Mouse (Mus musculus): Measurements from ENCODE around the gene AA986860. TPM values are rescaled to one million over a fixed set of nuclear protein-coding genes. Genes with fewer than 3 reads are reported as not detected.
A peak's percentile ranks its signal among the peaks of the same experiment; 100 is the strongest.

AA986860 gene
- total and polyA plus RNA-seq, 3 experiments: 0.43 to 0.82 (median 0.47) TPM

DNA sequence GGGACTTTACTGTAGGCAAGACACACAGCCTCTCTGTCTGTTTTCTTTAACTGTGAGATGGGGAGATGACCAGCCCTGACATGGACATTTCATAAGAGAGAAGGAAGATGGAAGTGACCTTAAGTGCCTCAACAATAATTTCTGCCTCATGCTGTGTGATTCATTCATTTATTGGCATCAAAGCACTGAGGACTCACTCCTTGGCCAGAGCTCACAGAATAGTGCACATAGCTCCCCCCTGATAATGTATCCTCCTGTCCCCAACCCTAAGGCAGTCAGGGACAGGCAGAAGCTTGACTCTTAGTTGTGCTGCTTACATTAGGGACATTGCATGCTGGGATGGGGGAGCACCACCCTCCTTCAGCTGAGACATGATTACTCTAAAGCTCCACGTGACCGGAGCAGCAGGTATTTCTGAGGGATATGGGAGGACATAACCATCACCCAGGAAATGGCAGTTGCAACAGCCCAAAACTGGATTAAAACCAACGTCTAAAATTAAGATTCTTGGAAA, 39.3 kb downstream of the AA986860 start:
- intact Hi-C loops (cut with DNase I): loop anchor here (10.0 kb wide), 1 partner anchor 196 kb away; no protein-coding TSS in a partner anchor
- H3K9ac ChIP-seq (ENCODE audit: low read depth, low read length): no peak overlapping the region
- no peaks in the 10 kb centered on the region for H3K79me2 ChIP-seq (replicated peaks; ENCODE audit: control insufficient read depth, insufficient read depth, low read length)
- H3K36me3 ChIP-seq (ENCODE audit: control insufficient read depth, insufficient read depth, low read length): no peaks in the 10 kb centered on the region
- TF ChIP-seq CTCF (IDR thresholded peaks at IDR 0.05) (no peak), POLR2A (IDR thresholded peaks at IDR 0.05; ENCODE audit: insufficient read depth, low read depth, low read length) (no peak), EP300 (IDR thresholded peaks at IDR 0.05; ENCODE audit: insufficient read depth, low read depth, low read length) (no peak)
- DNase-seq: no peak
- H3K4me3 ChIP-seq: no peak overlapping the region
- H3K27ac ChIP-seq: no peak overlapping the region
- no peaks in the 10 kb centered on the region for H3K27me3 ChIP-seq (ENCODE audit: control insufficient read depth, insufficient read depth, low read length)
- 65% methylated on average over 3 of the region's 3 CpGs for WGBS
- H3K4me1 ChIP-seq (ENCODE audit: control insufficient read depth, insufficient read depth, low read length): no peaks in the 10 kb centered on the region

DNA sequence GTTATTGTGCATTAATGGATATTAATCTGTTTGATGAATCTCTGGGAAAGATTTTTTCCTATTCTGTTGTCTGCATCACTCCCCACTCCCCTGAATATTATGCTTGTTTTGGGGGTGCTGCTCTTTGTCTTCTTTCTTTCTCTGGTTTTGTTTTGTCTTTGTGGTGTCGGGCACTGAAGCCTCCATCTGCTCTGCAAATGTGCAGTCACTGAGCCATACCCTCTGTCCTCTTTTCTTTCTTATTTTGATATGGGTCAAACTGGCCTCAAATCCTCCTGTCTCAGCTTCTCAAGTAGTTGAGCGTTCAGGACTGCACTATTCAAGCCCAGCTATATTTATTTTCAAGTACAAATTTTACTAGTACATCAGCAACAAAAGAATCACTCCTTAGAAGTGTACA, 43.5 kb downstream of the AA986860 start:
- no peak for DNase-seq
- Histone ChIP-seq H3K9ac (ENCODE audit: low read depth, low read length) (no peak overlapping the region), H3K27me3 (ENCODE audit: control insufficient read depth, insufficient read depth, low read length) (no peaks in the 10 kb centered on the region; the same call in 1 of the 2 replicates), H3K4me3 (no peak overlapping the region), H3K79me2 (replicated peaks; ENCODE audit: control insufficient read depth, insufficient read depth, low read length) (no peaks in the 10 kb centered on the region), H3K27ac (no peak overlapping the region), H3K36me3 (ENCODE audit: control insufficient read depth, insufficient read depth, low read length) (no peaks in the 10 kb centered on the region), H3K4me1 (ENCODE audit: control insufficient read depth, insufficient read depth, low read length) (no peaks in the 10 kb centered on the region)
- intact Hi-C loops (cut with DNase I): loop anchor here (5.0 to 10.0 kb wide), 2 partner anchors 200 to 228 kb away; no protein-coding TSS in a partner anchor
- WGBS: 78% methylated on average over 2 of the region's 2 CpGs
- TF ChIP-seq POLR2A (IDR thresholded peaks at IDR 0.05; ENCODE audit: insufficient read depth, low read depth, low read length) (no peak), CTCF (IDR thresholded peaks at IDR 0.05) (no peak), EP300 (IDR thresholded peaks at IDR 0.05; ENCODE audit: insufficient read depth, low read depth, low read length) (no peak)

DNA sequence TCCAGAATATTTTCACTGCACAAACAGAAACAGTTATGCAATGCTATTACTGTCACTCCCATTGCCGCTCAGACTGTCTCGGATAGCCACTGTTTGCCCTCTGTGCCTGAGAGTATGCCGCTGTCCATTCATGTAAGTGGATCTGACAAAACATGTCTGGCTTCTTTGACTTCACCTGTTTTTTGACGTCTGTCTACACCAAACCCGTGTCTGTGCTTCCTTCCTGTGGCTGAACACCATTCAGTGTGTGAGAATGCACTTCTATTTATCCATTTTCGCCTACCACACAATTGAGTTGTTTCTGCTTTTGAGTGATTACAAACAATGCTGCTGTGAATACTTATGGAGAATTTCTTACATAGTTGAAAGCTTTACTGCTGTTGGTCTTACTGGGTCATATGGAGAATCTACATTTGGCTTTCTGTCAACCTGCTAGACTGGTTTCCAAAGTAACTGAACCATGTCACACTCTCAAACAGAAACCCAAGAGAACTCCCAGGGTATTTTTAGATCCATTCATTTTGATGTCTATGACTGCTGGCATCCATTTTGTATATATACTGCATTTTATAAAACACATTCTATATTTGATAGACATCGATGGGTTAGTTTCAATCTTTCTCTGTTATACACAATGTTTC, 44.0 kb downstream of the AA986860 start:
- Histone ChIP-seq H3K36me3 (ENCODE audit: control insufficient read depth, insufficient read depth, low read length) (no peaks in the 10 kb centered on the region), H3K4me1 (ENCODE audit: control insufficient read depth, insufficient read depth, low read length) (no peaks in the 10 kb centered on the region), H3K79me2 (replicated peaks; ENCODE audit: control insufficient read depth, insufficient read depth, low read length) (no peaks in the 10 kb centered on the region), H3K4me3 (no peak overlapping the region), H3K27ac (no peak overlapping the region), H3K9ac (ENCODE audit: low read depth, low read length) (no peak overlapping the region), H3K27me3 (ENCODE audit: control insufficient read depth, insufficient read depth, low read length) (no peaks in the 10 kb centered on the region; the same call in 1 of the 2 replicates)
- WGBS: 67% methylated on average over 7 of the region's 7 CpGs
- TF ChIP-seq EP300 (IDR thresholded peaks at IDR 0.05; ENCODE audit: insufficient read depth, low read depth, low read length) (no peak), POLR2A (IDR thresholded peaks at IDR 0.05; ENCODE audit: insufficient read depth, low read depth, low read length) (no peak), CTCF (IDR thresholded peaks at IDR 0.05) (no peak)
- DNase-seq: no peak
- intact Hi-C loops (cut with DNase I): loop anchor here (2.0 to 10.0 kb wide), 3 partner anchors 83 to 229 kb away; no protein-coding TSS in a partner anchor

DNA sequence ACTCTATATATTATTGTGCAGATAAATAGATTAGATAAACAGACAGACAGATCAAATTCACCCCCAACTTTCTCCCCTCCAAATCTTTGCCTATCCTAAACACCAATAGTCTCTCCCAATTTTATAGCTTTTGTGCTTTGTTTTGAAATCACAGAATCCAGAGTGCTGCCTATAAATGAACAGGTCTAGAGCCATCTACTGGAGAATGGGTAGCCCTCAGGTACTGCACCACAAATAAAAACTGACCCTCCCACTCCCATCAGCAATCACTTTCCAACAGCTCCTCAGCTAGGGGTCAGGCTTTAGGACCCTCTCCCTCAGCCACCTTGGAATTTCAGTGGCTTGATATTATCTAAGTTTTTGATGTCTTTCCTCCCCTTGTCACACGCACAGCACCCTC, 44.9 kb downstream of the AA986860 start:
- no peak for DNase-seq
- Histone ChIP-seq H3K4me3 (no peak overlapping the region), H3K36me3 (ENCODE audit: control insufficient read depth, insufficient read depth, low read length) (no peaks in the 10 kb centered on the region), H3K27me3 (ENCODE audit: control insufficient read depth, insufficient read depth, low read length) (no peaks in the 10 kb centered on the region; the same call in 1 of the 2 replicates), H3K4me1 (ENCODE audit: control insufficient read depth, insufficient read depth, low read length) (no peaks in the 10 kb centered on the region), H3K27ac (no peak overlapping the region), H3K79me2 (replicated peaks; ENCODE audit: control insufficient read depth, insufficient read depth, low read length) (no peaks in the 10 kb centered on the region), H3K9ac (ENCODE audit: low read depth, low read length) (no peak overlapping the region)
- intact Hi-C loops (cut with DNase I): loop anchor here (2.0 to 10.0 kb wide), 3 partner anchors 84 to 229 kb away; no protein-coding TSS in a partner anchor
- TF ChIP-seq CTCF (IDR thresholded peaks at IDR 0.05) (peak; percentile 55), POLR2A (IDR thresholded peaks at IDR 0.05; ENCODE audit: insufficient read depth, low read depth, low read length) (no peak), EP300 (IDR thresholded peaks at IDR 0.05; ENCODE audit: insufficient read depth, low read depth, low read length) (no peak)
- 66% methylated on average over 1 of the region's 1 CpGs for WGBS

DNA sequence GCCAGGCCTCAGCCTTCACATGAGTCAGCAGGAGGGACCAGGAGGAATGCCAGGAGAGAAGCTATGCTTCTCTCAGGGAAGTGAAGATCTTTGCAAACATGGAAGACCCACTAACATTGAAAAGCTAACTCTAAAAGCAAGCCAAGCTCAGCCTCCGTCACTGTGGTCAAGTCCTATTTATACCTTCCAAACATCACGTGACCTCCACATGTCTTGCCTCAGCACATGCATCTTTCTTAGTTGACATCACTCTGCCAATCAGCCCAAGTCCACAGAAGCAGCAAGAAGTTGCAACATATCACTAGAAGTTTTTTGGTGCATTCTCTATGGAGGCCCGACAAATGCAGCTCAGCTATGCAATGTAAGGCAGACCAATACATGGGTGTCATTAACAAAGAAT, 48.1 kb downstream of the AA986860 start:
- no peak overlapping the region for H3K27ac ChIP-seq
- no peak overlapping the region for H3K4me3 ChIP-seq
- H3K27me3 ChIP-seq (ENCODE audit: control insufficient read depth, insufficient read depth, low read length): no peaks in the 10 kb centered on the region; the same call in 1 of the 2 replicates
- WGBS: 73% methylated on average over 3 of the region's 3 CpGs
- intact Hi-C loops (cut with DNase I): loop anchor here (5.0 to 10.0 kb wide), 2 partner anchors 205 to 233 kb away; no protein-coding TSS in a partner anchor
- TF ChIP-seq POLR2A (IDR thresholded peaks at IDR 0.05; ENCODE audit: insufficient read depth, low read depth, low read length): no peak
- H3K9ac ChIP-seq (ENCODE audit: low read depth, low read length): no peak overlapping the region
- no peaks in the 10 kb centered on the region for H3K4me1 ChIP-seq (ENCODE audit: control insufficient read depth, insufficient read depth, low read length)
- no peak for DNase-seq
- no peaks in the 10 kb centered on the region for H3K36me3 ChIP-seq (ENCODE audit: control insufficient read depth, insufficient read depth, low read length)
- H3K79me2 ChIP-seq (replicated peaks; ENCODE audit: control insufficient read depth, insufficient read depth, low read length): no peaks in the 10 kb centered on the region

DNA sequence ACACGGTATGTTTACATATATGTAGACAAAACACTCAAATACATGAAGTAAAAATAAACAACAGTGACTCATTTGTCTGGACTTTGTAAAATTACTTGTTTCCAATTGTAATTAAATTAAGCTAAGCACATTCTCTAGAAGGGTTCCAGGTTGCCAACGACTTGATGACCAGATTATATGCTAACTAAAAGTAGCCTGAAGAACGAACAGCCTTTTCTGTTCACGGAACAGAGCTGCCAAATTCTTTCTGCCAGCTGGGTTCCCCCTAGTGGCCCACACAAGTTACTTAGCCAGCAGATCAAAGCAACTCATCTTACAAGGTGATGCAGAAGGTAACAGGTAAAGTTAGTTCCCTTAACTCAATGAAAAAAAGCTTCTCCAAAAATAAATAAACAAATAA, 52.3 kb downstream of the AA986860 start:
- no peak overlapping the region for H3K9ac ChIP-seq (ENCODE audit: low read depth, low read length)
- no peak for TF ChIP-seq EP300 (IDR thresholded peaks at IDR 0.05; ENCODE audit: insufficient read depth, low read depth, low read length)
- peak; percentile 71 for TF ChIP-seq CTCF (IDR thresholded peaks at IDR 0.05)
- TF ChIP-seq POLR2A (IDR thresholded peaks at IDR 0.05; ENCODE audit: insufficient read depth, low read depth, low read length): no peak
- WGBS: 16% methylated on average over 4 of the region's 4 CpGs
- H3K4me3 ChIP-seq: no peak overlapping the region
- H3K27ac ChIP-seq: no peak overlapping the region
- H3K79me2 ChIP-seq (replicated peaks; ENCODE audit: control insufficient read depth, insufficient read depth, low read length): no peaks in the 10 kb centered on the region
- H3K27me3 ChIP-seq (ENCODE audit: control insufficient read depth, insufficient read depth, low read length): no peaks in the 10 kb centered on the region; the same call in 1 of the 2 replicates
- intact Hi-C loops (cut with DNase I): loop anchor here (2.0 kb wide), 1 partner anchor 91 kb away; no protein-coding TSS in a partner anchor
- DNase-seq: no peak
- no peaks in the 10 kb centered on the region for H3K36me3 ChIP-seq (ENCODE audit: control insufficient read depth, insufficient read depth, low read length)
- no peaks in the 10 kb centered on the region for H3K4me1 ChIP-seq (ENCODE audit: control insufficient read depth, insufficient read depth, low read length)

Data from heart, adult 2 months (tissue).